Mouse (Mus musculus): Measurements from ENCODE around the gene Col18a1.
"Not testable (repeated sequence)": the region's sequence is repeated elsewhere in the genome, so short reads cannot be mapped to it uniquely, and the experiment has no call there.

Gene Col18a1

GRCm38 (mm10) chr10:77136205-77136604 is 30.1 kb downstream of the Col18a1 start:
- no peak for ATAC-seq (ENCODE audit: low TSS enrichment)

GRCm38 (mm10) chr10:77135274-77135829 is 31.0 kb downstream of the Col18a1 start:
- ATAC-seq (ENCODE audit: low TSS enrichment), result no peak

GRCm38 (mm10) chr10:77134807-77135152 is 31.6 kb downstream of the Col18a1 start:
- not testable (repeated sequence) for ATAC-seq (ENCODE audit: low TSS enrichment)

GRCm38 (mm10) chr10:77133951-77134806 is 32.2 kb downstream of the Col18a1 start:
- ATAC-seq (ENCODE audit: low TSS enrichment), result no peak

- no peak for ATAC-seq (ENCODE audit: low TSS enrichment)
These were observed 34.2 kb downstream of the Col18a1 start for GRCm38 (mm10) chr10:77132118-77132517.

GRCm38 (mm10) chr10:77131536-77131935 is 34.8 kb downstream of the Col18a1 start:
- no peak for ATAC-seq (ENCODE audit: low TSS enrichment)

- peak; percentile 95 for ATAC-seq (ENCODE audit: low TSS enrichment)
These were observed 35.6 kb downstream of the Col18a1 start for GRCm38 (mm10) chr10:77130561-77131240.

- no peak for ATAC-seq (ENCODE audit: low TSS enrichment)
These were observed 36.5 kb downstream of the Col18a1 start for GRCm38 (mm10) chr10:77129637-77130410.

GRCm38 (mm10) chr10:77127926-77128325 is 38.4 kb downstream of the Col18a1 start:
- ATAC-seq (ENCODE audit: low TSS enrichment), result no peak

- no peak for ATAC-seq (ENCODE audit: low TSS enrichment)
These were observed 39.8 kb downstream of the Col18a1 start for GRCm38 (mm10) chr10:77126590-77126989.

GRCm38 (mm10) chr10:77125078-77125731 is 41.1 kb downstream of the Col18a1 start:
- no peak for ATAC-seq (ENCODE audit: low TSS enrichment)

- ATAC-seq (ENCODE audit: low TSS enrichment), result no peak
These were observed 42.4 kb downstream of the Col18a1 start for GRCm38 (mm10) chr10:77123953-77124352.

GRCm38 (mm10) chr10:77121287-77122022 is 44.9 kb downstream of the Col18a1 start:
- peak; percentile 76 for ATAC-seq (ENCODE audit: low TSS enrichment)

GRCm38 (mm10) chr10:77120501-77120900 is 45.8 kb downstream of the Col18a1 start:
- ATAC-seq (ENCODE audit: low TSS enrichment), result no peak

GRCm38 (mm10) chr10:77119437-77119836 is 46.9 kb downstream of the Col18a1 start:
- no peak for ATAC-seq (ENCODE audit: low TSS enrichment)

- ATAC-seq (ENCODE audit: low TSS enrichment), result no peak
These were observed 48.0 kb downstream of the Col18a1 start for GRCm38 (mm10) chr10:77118361-77118760.

- peak; percentile 77 for ATAC-seq (ENCODE audit: low TSS enrichment)
These were observed 49.6 kb downstream of the Col18a1 start for GRCm38 (mm10) chr10:77116537-77117455.

GRCm38 (mm10) chr10:77113489-77114240 is 52.7 kb downstream of the Col18a1 start:
- no peak for ATAC-seq (ENCODE audit: low TSS enrichment)
